Mouse (Mus musculus): ENCODE measurements around the gene Tmem89.

The Tmem89 gene

DNA sequence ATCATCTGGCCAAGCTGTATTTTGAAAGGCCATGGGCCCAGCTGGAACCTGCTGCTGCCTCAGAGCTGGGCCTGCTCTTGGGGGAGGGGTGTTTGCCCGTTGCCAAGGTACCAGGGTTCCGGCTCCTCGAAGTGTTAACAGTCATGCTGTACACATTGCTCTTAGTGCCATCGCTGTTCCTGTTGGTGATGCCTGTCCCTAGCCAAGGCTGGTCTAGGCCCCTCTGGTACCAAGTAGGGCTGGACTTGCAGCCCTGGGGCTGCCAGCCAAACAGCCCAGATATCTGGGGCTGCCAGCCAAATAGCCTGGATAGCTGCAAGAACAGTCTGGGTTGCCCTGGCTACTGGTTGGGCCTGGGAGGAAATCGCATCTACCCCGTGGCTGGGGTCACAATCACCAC, at the start of gene Tmem89:
Gene Tmem89 (plus strand): TSS at position 129 of the 400 bp plus-strand sequence.
- no peak for DNase-seq (ENCODE audit: low read depth, low spot score)

DNA sequence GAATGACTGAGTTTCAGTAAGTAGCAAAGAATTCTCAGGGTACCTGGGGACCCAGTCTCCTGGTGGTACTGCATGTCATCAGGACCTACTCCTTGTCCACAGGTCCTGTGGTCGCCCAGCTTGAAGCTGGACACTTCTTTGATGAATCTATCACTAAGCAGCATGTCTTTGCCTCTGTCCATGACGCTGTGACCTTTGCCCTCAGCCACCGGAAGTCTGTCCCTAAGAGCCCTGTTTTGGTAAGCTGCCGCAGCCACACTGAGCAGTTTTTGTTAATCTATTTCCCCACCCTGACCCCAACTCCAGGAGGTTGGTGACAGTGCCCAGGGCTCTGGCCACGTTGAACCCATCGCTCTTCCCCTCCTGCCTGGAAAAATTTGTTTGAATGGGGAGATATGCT, 2.1 kb upstream of the Tmem89 start:
- DNase-seq (ENCODE audit: low read depth, low spot score): no peak

DNA sequence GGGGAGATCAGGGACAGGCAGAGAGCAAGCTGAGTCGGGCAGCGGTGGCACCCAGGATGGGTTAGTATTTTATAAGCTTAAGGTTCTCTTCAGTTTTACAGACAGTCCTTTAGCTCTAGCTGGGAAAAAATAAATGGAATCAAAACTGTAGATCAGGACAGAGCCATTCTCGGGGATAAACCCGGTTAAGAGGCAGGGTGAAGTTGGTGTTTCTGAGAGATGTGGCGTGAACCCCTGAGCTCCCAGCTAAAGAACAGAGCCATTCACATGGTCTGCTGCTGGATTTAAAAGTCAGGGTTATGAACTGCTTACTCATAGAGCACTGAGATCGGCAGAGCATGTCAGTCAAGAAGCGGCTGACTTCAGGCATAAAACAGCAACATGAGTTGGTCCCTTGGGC, 1.3 kb upstream of the Tmem89 start:
- DNase-seq (ENCODE audit: low read depth, low spot score): no peak

DNA sequence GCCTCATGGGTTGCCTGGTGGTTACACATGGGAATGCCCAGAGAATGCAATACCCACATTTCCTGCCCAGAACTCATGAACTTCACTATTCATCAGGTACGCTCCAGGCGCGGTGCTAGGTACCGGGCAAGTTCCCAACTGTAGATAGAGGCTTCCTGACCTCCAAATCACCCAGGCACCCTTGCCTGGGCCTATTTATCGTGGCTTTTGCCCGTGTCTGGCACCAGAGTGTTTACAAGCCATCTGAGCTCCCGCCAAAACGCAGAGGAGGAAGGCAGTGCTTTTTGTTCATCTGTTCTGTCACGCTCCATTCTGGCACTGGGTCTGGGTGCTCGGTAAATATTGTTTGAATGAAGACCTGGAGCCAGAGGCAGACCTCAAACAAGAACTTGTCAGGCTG, 798 bp upstream of the Tmem89 start:
- DNase-seq (ENCODE audit: low read depth, low spot score): no peak

DNA sequence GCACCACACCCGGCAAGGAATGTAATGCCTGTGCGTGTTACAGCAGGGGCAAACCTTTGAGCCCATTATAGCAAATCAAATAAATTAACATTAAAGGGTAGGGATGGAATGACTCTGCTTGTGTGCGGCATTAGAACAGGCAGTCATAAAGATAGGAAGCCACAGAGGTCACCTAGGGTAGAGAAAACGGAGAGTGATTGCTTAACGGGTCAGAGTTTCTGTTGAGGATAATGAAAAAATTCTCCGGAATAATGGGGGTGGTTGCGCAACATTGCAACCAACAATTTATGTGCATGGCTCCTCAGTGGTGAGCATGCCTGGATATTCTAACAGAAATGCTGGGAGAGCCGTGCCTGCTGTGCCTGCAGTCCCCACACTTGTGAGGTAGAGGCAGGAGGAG, 11.5 kb downstream of the Tmem89 start:
- no peak for DNase-seq (ENCODE audit: low read depth, low spot score)

DNA sequence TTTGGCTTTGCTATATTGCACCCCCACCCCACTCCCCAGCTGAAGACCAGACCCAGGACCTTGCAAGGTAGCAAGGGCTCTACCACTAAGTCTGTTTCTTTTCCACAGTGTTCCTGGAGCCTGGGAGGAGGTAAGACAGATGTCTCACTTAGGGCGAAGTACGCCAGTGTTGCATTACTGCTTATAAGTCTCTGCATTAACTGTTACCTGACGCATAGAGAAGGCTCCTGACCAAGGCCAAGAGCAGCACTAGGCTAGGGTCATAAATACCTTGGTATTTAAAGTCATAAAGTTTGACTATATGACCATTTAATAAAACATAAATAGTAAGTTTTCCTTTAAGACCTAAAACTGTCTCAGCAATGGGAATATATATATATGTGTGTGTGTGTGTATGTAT, 14.0 kb downstream of the Tmem89 start:
- DNase-seq (ENCODE audit: low read depth, low spot score): no peak

DNA sequence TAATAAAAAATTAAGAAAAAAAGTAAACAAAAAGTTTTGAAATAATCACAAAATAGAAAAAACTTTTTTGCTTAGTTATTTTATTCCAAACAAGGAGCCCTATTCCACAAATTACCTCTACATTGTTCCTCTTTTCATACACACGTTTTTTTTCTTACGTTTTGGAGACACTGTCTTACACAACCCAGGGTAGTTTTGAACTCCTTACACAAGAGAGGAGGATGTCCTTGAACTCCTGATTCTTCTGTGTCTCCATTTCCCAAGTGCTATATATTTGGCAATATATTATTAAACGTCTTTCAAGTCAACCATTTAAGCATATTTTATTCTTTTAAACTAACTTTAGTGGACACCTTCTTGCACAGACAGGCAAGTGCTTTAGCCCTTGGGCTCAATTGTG, 21.6 kb downstream of the Tmem89 start:
- no peak for DNase-seq (ENCODE audit: low read depth, low spot score)

DNA sequence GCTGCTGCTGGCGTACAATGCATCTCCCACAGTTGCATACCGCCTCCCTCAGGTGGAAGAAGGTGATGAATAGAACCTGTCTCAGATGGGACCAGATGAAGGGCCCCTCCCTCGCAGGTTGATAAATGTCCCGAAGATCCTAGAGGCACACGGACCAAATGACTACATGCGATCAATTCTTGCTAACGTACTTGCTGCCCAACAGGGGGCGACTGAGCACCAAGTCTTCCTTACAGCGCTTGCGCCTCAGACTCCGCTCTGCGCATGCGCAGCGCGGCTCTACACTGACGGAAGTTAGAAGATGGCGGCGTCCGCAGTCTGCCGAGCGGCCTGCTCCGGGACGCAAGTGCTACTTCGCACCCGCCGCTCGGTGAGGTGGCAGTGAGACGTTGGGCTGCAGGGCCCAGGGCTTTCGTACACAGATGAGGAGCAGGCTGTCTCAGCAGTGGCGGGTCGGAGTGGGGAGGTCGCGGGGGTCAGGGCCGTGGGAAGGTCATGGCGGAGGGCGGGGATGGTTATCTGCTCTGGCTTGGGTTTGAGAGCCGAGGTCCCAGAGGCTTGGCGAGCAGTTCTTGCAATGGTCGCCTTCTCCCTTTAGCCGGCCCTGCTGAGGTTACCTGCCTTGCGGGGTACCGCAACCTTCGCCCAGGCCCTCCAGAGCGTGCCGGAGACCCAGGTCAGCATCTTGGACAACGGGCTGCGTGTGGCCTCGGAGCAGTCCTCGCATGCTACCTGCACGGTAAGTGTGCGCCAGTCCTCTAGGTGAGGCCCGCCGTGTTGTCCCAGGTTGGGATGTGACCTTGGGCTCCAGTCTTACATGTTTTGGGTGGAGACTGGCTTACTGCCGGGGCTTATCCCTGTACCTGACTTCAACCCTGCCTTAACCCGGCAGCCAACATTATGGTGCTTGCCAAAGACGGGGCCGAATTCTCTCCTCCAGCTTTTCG, 22.3 kb downstream of the Tmem89 start, which contains the start of gene Uqcrc1:
Gene Uqcrc1 (plus strand): TSS at position 216 of the 947 bp plus-strand sequence.
- peak; percentile 91 for DNase-seq (ENCODE audit: low read depth, low spot score)

DNA sequence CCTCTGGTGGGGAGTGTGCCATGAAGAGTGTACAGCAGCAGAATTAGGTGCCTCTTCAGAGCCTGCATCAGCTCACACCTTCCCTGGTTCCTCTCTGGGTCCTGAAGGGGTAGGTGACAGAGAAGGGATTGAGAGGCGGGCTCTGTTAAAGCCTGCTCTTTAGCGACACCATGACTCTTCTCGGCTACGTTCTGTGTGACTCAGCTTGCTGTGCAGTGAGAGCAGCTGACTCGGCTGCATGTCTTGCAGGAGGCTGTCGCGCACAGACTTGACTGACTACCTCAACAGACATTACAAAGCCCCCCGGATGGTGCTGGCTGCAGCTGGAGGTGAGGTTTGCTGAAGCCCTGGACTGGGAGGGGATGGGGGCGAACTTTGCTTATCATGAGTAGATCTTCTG, 30.7 kb downstream of the Tmem89 start:
- DNase-seq (ENCODE audit: low read depth, low spot score): peak; percentile 21

DNA sequence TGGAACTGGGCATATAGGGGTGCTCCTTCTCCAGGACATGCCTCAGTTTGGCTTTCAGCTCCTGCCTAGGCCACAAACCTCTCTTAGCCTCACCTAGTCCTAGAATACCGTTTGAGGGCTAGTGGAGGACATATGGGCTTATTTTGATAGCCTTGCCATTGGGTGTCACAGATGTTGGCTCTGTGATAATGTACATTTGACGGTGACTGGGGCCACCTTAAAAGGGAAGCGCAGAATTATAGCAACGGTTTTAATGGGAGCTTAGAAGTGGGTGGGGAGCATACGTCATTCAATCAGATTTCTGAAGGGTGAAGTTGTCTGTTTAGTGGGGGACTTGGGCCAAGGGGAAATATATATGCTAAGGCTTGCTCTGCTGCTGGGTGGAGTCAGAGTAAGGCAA, 31.2 kb downstream of the Tmem89 start:
- no peak for DNase-seq (ENCODE audit: low read depth, low spot score)

DNA sequence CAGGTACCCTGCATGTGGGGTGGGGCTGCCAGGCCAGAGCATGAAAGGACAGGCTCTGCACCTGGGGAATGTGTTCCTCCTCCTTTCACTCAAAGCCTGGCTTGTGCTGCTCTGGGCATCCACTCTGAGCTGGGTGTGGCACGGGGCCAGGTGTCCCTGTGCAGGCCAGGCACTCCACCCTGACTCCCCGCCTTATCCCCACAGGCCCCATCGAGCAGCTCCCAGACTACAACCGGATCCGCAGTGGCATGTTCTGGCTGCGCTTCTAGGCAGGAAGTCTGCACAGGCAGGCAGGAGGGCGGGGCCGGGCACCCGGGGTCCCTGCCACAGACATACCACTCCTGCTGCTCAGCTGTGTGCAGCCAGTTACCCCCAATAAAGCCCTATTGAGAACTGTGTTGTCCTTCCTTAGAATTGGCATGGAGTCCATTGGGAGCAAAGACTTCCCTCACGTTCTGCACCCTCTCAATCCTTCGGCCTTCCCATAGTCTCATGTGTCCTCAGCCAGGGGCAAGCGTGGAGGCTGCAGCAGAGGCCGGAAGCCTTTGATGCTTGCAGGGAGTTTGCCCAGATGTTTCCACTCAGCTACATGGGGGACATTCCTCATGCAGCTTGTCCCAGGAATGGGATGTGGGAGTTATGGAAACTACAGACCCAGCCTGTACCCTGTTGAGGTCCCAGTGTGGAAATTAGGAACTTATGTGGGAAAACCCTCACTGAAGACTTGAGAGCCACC, 35.0 kb downstream of the Tmem89 start:
- DNase-seq (ENCODE audit: low read depth, low spot score): no peak

DNA sequence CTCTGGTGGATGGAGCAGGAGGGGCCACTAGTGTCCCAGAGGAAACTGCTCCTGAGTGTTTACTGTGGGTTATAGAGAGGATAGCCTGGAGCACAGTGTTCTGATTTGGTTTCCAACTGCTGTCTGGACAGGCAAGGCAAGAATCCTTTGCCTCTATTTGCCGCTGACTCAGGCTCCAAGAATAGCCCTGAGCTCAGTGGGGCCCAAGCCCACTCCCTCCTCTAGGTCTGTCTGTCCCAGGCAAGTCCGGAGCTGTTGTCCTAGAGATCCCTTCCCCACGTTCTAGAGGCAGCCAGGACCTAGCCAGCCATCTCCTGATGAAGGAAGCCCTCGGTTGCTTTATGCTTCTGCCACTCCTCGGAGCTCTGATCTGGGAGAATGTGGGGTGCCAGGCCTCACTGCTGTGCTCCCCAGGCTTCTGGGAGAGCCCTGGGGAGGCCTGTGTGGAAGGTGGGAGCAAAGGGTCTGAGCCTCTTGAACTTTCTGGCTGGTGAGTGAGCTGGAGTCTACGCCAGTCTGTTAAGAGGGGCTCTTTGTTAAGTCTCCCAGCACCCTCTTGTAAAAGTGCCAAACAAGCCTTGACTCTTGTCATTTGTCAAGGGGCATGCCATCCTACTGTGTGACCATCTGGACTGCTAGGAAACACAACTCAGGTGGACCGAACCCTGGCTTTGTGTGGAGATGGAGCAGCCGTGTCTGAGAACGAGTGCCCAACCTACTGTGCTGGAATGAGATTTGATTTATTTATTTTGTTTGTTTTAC, 35.7 kb downstream of the Tmem89 start:
- no peak for DNase-seq (ENCODE audit: low read depth, low spot score)

DNA sequence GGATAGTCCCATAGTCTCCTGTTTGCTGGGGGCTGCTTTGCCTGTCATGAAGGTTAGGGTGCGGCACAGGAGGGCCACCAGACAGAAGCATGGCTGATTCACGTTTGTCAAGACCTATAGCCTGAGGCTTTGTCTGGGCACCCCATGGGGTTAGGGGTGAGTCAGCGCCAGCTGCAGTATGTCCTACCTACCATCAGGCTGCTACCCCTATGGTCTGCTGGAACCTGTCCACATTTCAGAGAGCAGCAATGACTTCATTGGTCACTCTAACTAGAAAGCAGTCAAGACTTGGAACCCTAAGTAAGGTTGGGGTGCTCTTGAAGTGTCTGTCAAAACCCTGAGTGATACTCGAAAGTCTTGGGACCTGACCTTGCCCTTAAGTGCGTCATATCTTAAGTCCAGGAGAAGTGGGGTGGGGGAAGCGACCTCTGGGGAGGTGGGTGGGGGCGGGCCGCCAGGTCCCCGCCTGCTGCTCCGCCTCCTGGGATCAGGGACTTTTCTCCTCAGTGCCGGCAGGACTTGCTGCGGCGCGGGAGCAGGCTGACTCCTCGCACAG, 38.7 kb downstream of the Tmem89 start, which contains the start of gene Col7a1:
Gene Col7a1 (plus strand): TSS at position 506 of the 556 bp plus-strand sequence.
- no peak for DNase-seq (ENCODE audit: low read depth, low spot score)

DNA sequence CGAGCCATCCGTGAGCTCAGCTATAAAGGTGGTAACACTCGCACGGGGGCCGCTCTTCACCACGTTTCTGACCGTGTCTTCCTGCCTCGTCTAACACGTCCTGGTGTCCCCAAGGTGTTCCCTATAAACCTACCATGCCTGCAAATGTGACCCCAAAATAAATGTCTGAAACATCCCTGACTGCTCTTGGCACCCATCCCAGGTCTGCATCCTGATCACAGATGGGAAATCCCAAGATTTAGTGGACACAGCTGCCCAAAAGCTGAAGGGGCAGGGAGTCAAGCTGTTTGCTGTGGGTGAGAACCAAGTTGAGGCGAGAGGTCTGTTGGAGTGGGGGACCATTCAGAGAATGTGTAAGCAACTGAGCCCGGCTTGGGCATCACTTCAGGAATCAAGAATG, 40.8 kb downstream of the Tmem89 start:
- DNase-seq (ENCODE audit: low read depth, low spot score): no peak

DNA sequence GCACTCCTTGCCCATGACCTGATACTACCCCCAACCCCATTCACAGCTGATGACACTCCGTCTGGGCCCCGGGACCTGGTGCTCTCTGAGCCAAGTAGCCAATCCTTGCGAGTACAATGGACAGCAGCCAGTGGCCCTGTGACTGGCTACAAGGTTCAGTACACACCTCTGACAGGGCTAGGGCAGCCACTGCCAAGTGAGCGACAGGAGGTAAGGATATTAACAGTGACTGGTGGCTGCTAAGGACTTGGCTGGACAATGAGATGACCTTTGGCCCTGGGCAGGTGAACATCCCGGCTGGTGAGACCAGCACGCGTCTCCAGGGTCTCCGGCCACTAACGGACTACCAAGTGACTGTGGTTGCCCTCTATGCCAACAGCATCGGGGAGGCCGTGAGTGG, 41.4 kb downstream of the Tmem89 start:
- DNase-seq (ENCODE audit: low read depth, low spot score): no peak

DNA sequence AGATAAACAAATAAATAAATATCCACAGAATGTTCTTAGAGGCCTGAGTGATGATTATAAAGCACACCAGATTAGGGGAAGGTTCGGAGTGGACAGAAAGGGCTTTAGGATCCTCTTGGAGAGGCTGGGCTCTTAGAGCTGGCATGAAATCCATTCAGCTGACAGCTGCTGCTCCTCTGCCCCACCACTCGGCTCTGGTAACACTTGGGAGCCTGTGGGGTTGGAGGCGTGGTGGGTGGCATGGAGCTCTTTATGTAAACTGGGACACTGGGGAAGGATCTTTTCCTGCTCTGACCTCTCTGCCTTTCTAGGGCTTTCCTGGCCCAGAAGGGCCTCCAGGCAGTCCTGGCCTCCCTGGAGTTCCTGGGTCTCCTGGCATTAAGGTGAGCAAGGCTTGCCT, 49.2 kb downstream of the Tmem89 start:
- no peak for DNase-seq (ENCODE audit: low read depth, low spot score)

DNA sequence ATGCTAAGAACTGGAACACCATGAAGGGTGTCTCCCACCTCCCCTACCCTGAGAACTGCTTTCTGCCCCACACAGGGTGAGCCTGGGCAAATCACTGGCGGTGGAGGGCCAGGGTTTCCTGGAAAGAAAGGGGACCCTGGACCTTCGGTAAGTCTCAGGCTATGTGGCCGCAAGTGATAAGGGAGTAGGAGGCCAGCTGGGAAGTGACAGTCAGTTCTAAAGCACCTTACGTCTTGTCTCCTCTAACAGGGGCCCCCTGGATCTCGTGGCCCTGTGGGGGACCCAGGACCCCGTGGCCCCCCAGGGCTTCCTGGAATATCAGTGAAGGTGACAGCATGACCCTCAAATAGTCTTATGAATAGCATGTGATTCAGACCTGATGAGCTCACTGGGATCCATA, 49.9 kb downstream of the Tmem89 start:
- no peak for DNase-seq (ENCODE audit: low read depth, low spot score)

Data from telencephalon, adult 2 months (tissue).